Mouse (Mus musculus): ENCODE results near the gene Kri1.

GRCm38 (mm10) chr9:21260491-21261040 is 27.2 kb downstream of the Kri1 start:
- TF ChIP-seq CTCF (IDR thresholded peaks at IDR 0.05; ENCODE audit: control insufficient read depth, insufficient read depth, insufficient read length): no peak
- TF ChIP-seq CEBPB (IDR thresholded peaks at IDR 0.05; ENCODE audit: low read depth): no peak
- TF ChIP-seq MAX (IDR thresholded peaks at IDR 0.05): no peak
- TF ChIP-seq MYOD1 (IDR thresholded peaks at IDR 0.05; ENCODE audit: control insufficient read depth, insufficient read length, low read depth): no peak
- TF ChIP-seq USF1 (IDR thresholded peaks at IDR 0.05; ENCODE audit: low read depth): no peak
- TF ChIP-seq MYOG (IDR thresholded peaks at IDR 0.05; ENCODE audit: control insufficient read depth, extremely low read depth, insufficient read length): no peak

All from C2C12 (cell line).